Mouse (Mus musculus): Measurements from ENCODE around the gene Por. TPM values are rescaled to one million over a fixed set of nuclear protein-coding genes. Genes with fewer than 3 reads are reported as not detected.
A peak's percentile ranks its signal among the peaks of the same experiment; 100 is the strongest.

The Por gene
- total and polyA plus RNA-seq, 2 experiments = 211 to 284 TPM

DNA sequence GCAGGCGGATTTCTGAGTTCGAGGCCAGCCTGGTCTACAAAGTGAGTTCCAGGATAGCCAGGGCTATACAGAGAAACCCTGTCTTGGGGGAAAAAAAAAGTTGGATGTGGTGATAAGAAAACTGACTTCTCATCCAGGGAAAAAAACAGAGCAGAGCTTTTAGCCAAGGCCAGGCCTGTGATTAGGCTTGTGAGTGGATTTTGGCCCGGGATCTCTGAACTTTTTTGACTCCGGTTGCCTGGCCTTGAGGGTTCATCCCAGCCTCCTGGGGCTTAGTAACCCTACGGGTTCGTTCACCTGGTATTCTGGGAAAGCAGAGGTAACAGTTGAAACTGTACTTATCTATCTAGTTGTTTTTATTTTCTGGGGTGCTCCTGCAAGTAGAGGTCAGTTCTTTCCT lies 8.6 kb downstream of the Por start:
- no peaks in the 10 kb centered on the region for H3K36me3 ChIP-seq (ENCODE audit: control insufficient read depth, insufficient read depth, low read length)
- peak; percentile 97 for DNase-seq (ENCODE audit: extremely low read depth, low read depth, low spot score)
- 32% methylated on average over 6 of the region's 6 CpGs for WGBS
- no peak for TF ChIP-seq CTCF (IDR thresholded peaks at IDR 0.05; ENCODE audit: low read depth, low read length)
- TF ChIP-seq POLR2A (IDR thresholded peaks at IDR 0.05; ENCODE audit: extremely low read depth, insufficient read depth, low read length) = no peak
- H3K79me2 ChIP-seq (ENCODE audit: control insufficient read depth, insufficient read depth, low read length) = no peaks in the 10 kb centered on the region; the same call in 1 of the 2 replicates
- H3K27ac ChIP-seq (replicated peaks; ENCODE audit: insufficient read depth, low read depth, low read length) = peak overlapping the region; percentile 98
- H3K4me3 ChIP-seq (ENCODE audit: insufficient read depth, low read depth, low read length) = no peak overlapping the region
- no peak overlapping the region; the same call in 1 of the 2 replicates for H3K9ac ChIP-seq (ENCODE audit: low read depth, low read length)
- peaks cover 27% of the 10 kb centered on the region for H3K4me1 ChIP-seq (ENCODE audit: control insufficient read depth, insufficient read depth, low read length)
- H3K27me3 ChIP-seq (ENCODE audit: control insufficient read depth, insufficient read depth, low read length) = no peaks in the 10 kb centered on the region

DNA sequence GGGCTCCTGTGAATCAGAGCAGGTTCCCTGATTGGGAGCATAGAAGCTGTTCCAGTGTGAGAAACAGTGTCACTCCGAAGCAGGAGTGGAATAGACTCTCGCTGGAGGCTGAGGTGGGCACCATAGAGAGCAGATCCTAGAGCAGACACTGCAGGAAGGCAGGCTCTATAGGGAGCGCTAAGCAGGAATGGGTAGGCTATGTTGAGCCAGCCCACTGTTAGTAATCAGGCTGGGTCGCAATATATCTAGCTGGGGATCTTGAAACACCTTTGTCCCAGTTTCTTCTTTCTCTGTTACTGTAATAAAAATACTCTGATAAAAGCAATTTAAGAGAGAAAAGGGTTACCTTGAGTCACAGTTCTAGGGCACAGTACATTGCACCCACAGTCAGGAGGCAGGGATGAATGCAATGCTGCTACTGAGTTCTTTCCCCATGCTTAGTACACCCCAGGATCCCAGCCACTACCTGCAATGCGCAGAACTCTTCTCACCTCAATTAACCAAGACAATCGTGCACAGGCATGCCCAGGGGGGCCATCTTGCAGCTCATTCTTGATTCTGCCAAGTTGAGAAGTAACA lies 11.2 kb downstream of the Por start:
- H3K27ac ChIP-seq (replicated peaks; ENCODE audit: insufficient read depth, low read depth, low read length) = peak overlapping the region; percentile 72
- TF ChIP-seq POLR2A (IDR thresholded peaks at IDR 0.05; ENCODE audit: extremely low read depth, insufficient read depth, low read length) (no peak), CTCF (IDR thresholded peaks at IDR 0.05; ENCODE audit: low read depth, low read length) (no peak)
- H3K79me2 ChIP-seq (ENCODE audit: control insufficient read depth, insufficient read depth, low read length) = no peaks in the 10 kb centered on the region; the same call in 1 of the 2 replicates
- no peaks in the 10 kb centered on the region for H3K36me3 ChIP-seq (ENCODE audit: control insufficient read depth, insufficient read depth, low read length)
- peaks cover 27% of the 10 kb centered on the region for H3K4me1 ChIP-seq (ENCODE audit: control insufficient read depth, insufficient read depth, low read length)
- peak; percentile 64 for DNase-seq (ENCODE audit: extremely low read depth, low read depth, low spot score)
- no peak overlapping the region for H3K4me3 ChIP-seq (ENCODE audit: insufficient read depth, low read depth, low read length)
- peak overlapping the region; percentile 26; the same call in 1 of the 2 replicates for H3K9ac ChIP-seq (ENCODE audit: low read depth, low read length)
- 62% methylated on average over 6 of the region's 6 CpGs for WGBS
- H3K27me3 ChIP-seq (ENCODE audit: control insufficient read depth, insufficient read depth, low read length) = no peaks in the 10 kb centered on the region

DNA sequence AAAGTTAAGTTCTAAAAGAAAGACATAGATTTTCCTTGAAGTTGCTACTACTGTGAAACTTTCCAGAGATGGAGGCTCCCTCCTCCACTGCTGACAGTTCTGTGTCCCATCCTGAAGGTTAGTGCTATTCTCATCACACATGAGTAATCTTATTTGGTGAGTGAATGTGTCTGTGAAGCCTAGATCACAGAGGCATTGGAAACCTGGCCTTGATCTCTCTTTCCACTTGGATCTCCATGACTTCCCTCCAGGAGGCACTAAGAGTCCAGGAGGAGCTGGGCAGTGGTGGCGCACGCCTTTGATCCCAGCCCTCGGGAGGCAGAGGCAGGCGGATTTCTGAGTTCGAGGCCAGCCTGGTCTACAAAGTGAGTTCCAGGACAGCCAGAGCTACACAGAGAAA lies 12.2 kb downstream of the Por start:
- no peak for TF ChIP-seq CTCF (IDR thresholded peaks at IDR 0.05; ENCODE audit: low read depth, low read length)
- no peak for TF ChIP-seq POLR2A (IDR thresholded peaks at IDR 0.05; ENCODE audit: extremely low read depth, insufficient read depth, low read length)
- no peak for DNase-seq (ENCODE audit: extremely low read depth, low read depth, low spot score)
- Histone ChIP-seq H3K27me3 (ENCODE audit: control insufficient read depth, insufficient read depth, low read length) (no peaks in the 10 kb centered on the region), H3K36me3 (ENCODE audit: control insufficient read depth, insufficient read depth, low read length) (no peaks in the 10 kb centered on the region), H3K9ac (ENCODE audit: low read depth, low read length) (0 out of 2 replicates have a peak overlapping the region, but pooled peaks have one; percentile 4), H3K4me1 (ENCODE audit: control insufficient read depth, insufficient read depth, low read length) (peaks cover 27% of the 10 kb centered on the region), H3K79me2 (ENCODE audit: control insufficient read depth, insufficient read depth, low read length) (no peaks in the 10 kb centered on the region; the same call in 1 of the 2 replicates), H3K27ac (replicated peaks; ENCODE audit: insufficient read depth, low read depth, low read length) (peak overlapping the region; percentile 97), H3K4me3 (ENCODE audit: insufficient read depth, low read depth, low read length) (no peak overlapping the region)
- WGBS = 83% methylated on average over 5 of the region's 5 CpGs

DNA sequence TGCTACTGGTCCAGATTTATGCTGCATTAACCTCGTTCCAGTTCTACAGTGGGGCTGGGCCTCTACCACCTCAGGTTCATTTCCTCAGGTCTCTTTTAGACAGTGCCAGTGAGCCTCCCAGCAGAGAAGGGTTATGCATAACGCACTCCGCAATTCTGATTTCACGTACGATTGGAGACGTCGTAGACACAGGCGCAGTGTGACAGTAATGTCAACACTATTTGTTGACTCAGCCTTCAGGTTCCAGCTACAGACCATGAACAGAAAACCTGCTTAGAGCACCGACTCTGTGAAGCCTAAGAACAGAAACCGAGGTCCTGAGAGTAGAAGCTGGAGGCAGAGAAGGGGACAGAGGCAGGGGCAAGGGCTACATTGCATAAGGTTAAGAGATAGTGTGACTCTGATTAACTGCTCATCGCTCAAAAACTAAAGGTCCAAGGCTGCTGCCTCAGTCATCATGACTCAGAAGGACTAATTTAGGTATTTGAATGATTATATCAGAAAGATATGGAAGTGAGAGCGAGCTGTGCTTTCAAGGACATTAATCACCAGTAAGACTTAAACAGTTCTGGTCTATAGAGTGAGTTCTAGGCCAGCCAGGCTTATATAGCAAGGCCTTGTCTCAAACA lies 13.2 kb downstream of the Por start:
- no peaks in the 10 kb centered on the region for H3K36me3 ChIP-seq (ENCODE audit: control insufficient read depth, insufficient read depth, low read length)
- peak; percentile 87 for DNase-seq (ENCODE audit: extremely low read depth, low read depth, low spot score)
- H3K4me1 ChIP-seq (ENCODE audit: control insufficient read depth, insufficient read depth, low read length) = peaks cover 28% of the 10 kb centered on the region
- no peak overlapping the region for H3K4me3 ChIP-seq (ENCODE audit: insufficient read depth, low read depth, low read length)
- TF ChIP-seq POLR2A (IDR thresholded peaks at IDR 0.05; ENCODE audit: extremely low read depth, insufficient read depth, low read length) (no peak), CTCF (IDR thresholded peaks at IDR 0.05; ENCODE audit: low read depth, low read length) (no peak)
- H3K27ac ChIP-seq (replicated peaks; ENCODE audit: insufficient read depth, low read depth, low read length) = peak overlapping the region; percentile 97
- H3K79me2 ChIP-seq (ENCODE audit: control insufficient read depth, insufficient read depth, low read length) = no peaks in the 10 kb centered on the region
- H3K9ac ChIP-seq (ENCODE audit: low read depth, low read length) = peak overlapping the region; percentile 64
- 27% methylated on average over 12 of the region's 12 CpGs for WGBS
- H3K27me3 ChIP-seq (ENCODE audit: control insufficient read depth, insufficient read depth, low read length) = no peaks in the 10 kb centered on the region

DNA sequence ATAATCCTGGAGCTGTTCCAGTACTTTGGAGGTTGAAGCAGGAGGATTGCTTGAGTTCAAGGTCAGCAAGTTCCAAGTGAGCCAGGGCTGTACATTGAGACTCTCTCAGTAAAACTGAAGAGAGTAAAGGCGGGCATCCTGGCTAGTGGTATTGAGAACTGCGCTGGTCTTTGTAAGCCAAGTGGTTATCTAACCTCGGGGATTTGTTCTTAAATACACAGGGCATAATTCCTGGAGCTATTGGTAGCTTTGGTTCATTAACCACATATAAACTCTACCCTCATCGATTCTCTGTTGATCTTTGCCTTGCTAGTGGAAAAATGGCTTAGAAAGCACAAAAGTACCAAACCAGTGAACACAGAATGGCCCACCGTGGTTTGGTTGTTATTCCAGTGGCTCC lies 20.6 kb downstream of the Por start:
- Histone ChIP-seq H3K27ac (replicated peaks; ENCODE audit: insufficient read depth, low read depth, low read length) (peak overlapping the region; percentile 98), H3K9ac (ENCODE audit: low read depth, low read length) (peak overlapping the region; percentile 87), H3K4me3 (ENCODE audit: insufficient read depth, low read depth, low read length) (peak overlapping the region; percentile 81)

DNA sequence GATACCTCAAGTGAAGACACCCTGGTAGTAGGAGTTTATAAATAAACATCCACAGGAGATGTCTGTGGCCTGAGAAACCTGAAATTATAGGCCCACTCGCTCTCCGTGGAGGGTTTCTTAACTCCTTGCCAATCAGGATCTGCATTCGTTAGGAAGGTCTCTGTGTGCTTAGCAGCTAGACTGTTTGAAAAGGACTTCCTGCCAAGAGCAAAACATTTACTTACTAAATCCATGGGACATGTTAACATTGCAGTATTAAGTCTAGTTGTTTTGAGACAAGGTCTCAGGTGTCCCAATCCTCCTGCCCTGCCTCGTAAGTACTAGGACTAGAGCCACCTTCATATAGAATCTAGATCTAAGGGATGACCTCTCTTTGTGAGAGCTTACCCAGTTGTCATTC lies 21.4 kb downstream of the Por start:
- peak overlapping the region; percentile 66 for H3K4me3 ChIP-seq (ENCODE audit: insufficient read depth, low read depth, low read length)
- no peak for TF ChIP-seq CTCF (IDR thresholded peaks at IDR 0.05; ENCODE audit: low read depth, low read length)
- TF ChIP-seq POLR2A (IDR thresholded peaks at IDR 0.05; ENCODE audit: extremely low read depth, insufficient read depth, low read length) = no peak
- peaks cover 18% of the 10 kb centered on the region for H3K36me3 ChIP-seq (ENCODE audit: control insufficient read depth, insufficient read depth, low read length)
- H3K4me1 ChIP-seq (ENCODE audit: control insufficient read depth, insufficient read depth, low read length) = peaks cover 18% of the 10 kb centered on the region
- H3K27me3 ChIP-seq (ENCODE audit: control insufficient read depth, insufficient read depth, low read length) = no peaks in the 10 kb centered on the region
- peak overlapping the region; percentile 83 for H3K27ac ChIP-seq (replicated peaks; ENCODE audit: insufficient read depth, low read depth, low read length)
- DNase-seq (ENCODE audit: extremely low read depth, low read depth, low spot score) = peak; percentile 77
- peak overlapping the region; percentile 74 for H3K9ac ChIP-seq (ENCODE audit: low read depth, low read length)
- H3K79me2 ChIP-seq (ENCODE audit: control insufficient read depth, insufficient read depth, low read length) = peaks cover 24% of the 10 kb centered on the region; the same call in 1 of the 2 replicates
- WGBS = 16% methylated on average over 4 of the region's 4 CpGs

More for the DNA sequence above, 20.6 kb downstream of the Por start:
- no peak for TF ChIP-seq POLR2A (IDR thresholded peaks at IDR 0.05; ENCODE audit: extremely low read depth, insufficient read depth, low read length)
- no peak for TF ChIP-seq CTCF (IDR thresholded peaks at IDR 0.05; ENCODE audit: low read depth, low read length)
- peak; percentile 97 for DNase-seq (ENCODE audit: extremely low read depth, low read depth, low spot score)
- peaks cover 20% of the 10 kb centered on the region; the same call in 1 of the 2 replicates for H3K79me2 ChIP-seq (ENCODE audit: control insufficient read depth, insufficient read depth, low read length)
- peaks cover 14% of the 10 kb centered on the region for H3K36me3 ChIP-seq (ENCODE audit: control insufficient read depth, insufficient read depth, low read length)
- peaks cover 13% of the 10 kb centered on the region for H3K4me1 ChIP-seq (ENCODE audit: control insufficient read depth, insufficient read depth, low read length)
- no peaks in the 10 kb centered on the region for H3K27me3 ChIP-seq (ENCODE audit: control insufficient read depth, insufficient read depth, low read length)
- WGBS = 21% methylated on average over 5 of the region's 5 CpGs

Data from liver, adult 2 months (tissue).